Mouse (Mus musculus) embryo, embryonic 11 days (tissue): ENCODE measurements at regions not wholly inside any gene's neighbourhood (a gene's known extent, or its start where the extent isn't known, plus 50 kb on each side); places are given as distances from the start of the nearest gene placed in this dataset.
A peak's percentile ranks its signal among the peaks of the same experiment; 100 is the strongest.

ENCODE experiments used
- DNase-seq: peaks from one replicate; pipeline ENCODE4 v3.0.0-alpha.2; 2015

DNA sequence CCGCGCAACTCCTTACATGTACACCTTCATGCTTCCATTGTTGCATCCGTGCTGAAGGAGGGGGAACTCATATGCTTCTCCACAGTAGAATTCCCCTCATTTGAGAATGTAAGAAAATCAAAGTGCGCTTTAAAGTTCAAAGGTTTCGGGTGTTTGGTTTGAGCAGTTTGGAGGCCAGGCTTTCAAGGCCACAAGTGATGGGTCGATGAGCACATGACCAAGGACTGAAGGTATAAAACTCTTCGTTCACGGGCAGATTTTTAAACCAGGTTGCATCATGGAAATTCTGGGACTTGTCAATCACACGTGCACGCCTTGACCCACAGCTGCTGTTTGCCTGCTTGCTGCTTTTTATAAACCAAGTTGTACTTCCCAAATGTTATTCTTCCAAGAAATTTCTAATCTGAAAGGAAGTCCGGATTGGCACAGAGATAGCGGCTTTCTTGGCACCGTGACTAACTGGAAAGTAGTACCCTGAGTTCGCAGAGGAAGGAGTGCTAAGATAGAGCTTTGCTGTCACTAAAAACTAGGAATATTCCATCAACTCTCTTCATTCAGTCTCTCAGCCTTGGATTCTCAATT, 132.7 kb upstream of the Myt1l start:
- no peak for DNase-seq

- DNase-seq, result no peak
These were observed 123.8 kb upstream of the Myt1l start for GRCm38 (mm10) chr12:29404434-29404833.

DNA sequence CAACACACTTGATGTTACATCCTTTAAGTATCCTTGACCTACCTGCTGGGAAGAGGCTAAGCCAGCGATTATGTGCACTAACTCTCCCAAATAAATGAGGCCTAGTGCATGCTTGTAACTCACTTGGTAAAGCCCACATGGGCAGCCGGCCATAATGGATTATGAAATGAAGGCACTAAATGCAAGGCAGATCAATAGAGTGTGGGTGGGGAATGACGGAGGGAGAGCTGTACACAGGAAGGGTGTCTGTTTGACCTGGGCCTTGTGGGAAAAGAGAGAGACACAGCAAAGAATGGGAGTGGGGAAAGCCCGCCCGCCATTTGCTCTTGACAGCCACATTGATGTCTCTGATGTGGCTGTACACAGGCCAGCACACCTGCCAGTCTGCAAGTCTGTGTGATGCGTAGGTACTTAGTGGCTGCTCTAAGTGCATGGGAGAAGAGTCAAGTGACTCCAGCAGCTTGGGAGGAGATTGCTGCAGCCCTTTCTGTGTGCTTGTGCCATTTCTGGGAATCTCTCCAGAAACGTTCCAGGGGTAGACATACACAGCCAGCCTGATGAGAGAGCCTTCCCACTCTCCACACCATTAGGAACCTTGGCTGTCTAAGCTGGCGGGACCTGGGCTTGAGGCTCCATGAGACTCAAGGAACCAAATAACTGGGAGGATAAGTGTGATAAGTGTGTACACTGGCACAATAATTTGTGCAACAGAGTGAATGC, 118.7 kb upstream of the Myt1l start:
- DNase-seq, result no peak

- DNase-seq, result no peak
These were observed 94.2 kb upstream of the Myt1l start for GRCm38 (mm10) chr12:29433936-29434335.

- DNase-seq, result no peak
These were observed 88.7 kb upstream of the Myt1l start for GRCm38 (mm10) chr12:29439343-29440019.

DNA sequence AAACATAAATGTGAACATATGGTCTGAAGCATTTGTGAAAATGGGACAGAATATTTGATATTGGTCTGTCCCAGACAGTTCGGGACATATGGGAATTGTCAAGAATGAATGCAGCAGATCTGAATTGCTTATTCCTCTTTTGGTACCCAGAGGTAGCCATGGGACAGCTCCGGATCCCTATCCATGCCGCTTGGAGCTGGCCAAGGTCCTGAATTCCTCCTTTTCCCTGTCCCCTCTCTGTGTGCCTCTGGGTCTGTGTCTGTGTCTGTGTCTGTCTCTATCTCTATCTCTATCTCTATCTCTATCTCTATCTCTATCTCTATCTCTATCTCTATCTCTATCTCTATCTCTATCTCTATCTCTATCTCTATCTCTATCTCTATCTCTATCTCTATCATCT, 63.0 kb upstream of the Myt1l start:
- peak; percentile 84 for DNase-seq
